Mouse (Mus musculus): ENCODE measurements around the gene Ncapd2. TPM values are rescaled to one million over a fixed set of nuclear protein-coding genes. Genes with fewer than 3 reads are reported as not detected.

Ncapd2 gene
- polyA plus RNA-seq, 1 experiment = 9.2 TPM

DNA sequence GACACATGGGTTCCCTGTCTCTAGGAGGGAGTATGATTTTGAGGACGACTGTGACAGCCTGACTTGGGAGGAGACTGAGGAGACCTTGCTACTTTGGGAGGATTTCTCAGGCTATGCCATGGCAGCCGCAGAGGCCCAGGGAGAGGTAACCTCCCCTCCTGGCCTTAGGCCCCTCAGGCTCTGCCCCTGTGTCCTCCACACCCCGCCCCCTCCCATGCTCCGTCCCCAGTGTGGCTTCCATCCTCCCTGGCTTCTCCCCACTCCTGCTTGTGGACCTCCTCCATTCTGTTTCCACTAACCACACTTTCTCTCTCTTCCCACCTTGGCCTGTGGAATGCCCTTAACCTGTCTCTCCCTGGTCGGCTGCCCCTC, 38.5 kb downstream of the Ncapd2 start:
- Histone ChIP-seq H3K27ac (replicated peaks; ENCODE audit: low read depth, low read length) (no peak overlapping the region), H3K4me3 (ENCODE audit: insufficient read depth, low read depth, low read length) (no peak overlapping the region), H3K4me1 (ENCODE audit: control insufficient read depth, insufficient read depth, insufficient read length, low read length) (peaks cover 16% of the 10 kb centered on the region)

DNA sequence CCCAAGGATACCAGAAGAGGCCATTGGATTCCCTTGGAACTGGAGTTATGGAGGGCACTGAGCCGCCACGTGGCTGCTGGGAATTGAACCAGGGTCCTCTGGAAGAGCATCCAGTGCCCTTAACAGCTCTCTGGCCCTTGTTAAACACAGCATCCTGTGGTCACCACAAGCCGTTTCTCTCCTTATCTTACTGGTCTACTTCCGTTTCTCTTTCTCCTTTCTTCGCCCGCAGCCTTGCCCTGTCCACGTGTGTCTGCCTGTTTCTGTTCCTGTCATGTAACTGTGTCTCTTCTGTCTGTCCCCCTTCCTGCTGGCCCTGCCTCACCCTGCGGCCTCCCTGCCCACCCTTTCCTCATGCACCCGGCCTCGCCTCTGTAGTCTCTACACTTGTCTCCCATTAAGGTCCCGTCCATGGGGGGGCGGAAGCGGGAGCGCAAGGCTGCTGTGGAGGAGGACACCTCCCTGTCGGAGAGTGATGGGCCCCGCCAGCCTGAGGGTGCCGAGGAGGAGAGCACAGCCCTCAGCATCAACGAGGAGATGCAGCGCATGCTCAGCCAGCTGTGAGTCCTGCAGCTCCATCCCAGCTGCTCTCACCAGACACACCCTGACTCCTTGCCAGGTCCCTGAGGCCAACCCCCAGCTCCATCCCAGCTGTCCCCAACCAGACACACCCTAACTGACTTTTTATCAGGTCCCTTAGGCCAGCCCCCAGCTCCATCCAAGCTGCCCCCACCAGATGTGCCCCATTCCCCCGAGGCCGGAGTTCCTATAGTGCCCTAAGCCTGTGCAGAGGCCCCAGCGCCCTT, 39.1 kb downstream of the Ncapd2 start:
- H3K4me1 ChIP-seq (ENCODE audit: control insufficient read depth, insufficient read depth, insufficient read length, low read length) = peaks cover 16% of the 10 kb centered on the region
- H3K4me3 ChIP-seq (ENCODE audit: insufficient read depth, low read depth, low read length) = no peak overlapping the region
- no peak overlapping the region for H3K27ac ChIP-seq (replicated peaks; ENCODE audit: low read depth, low read length)

DNA sequence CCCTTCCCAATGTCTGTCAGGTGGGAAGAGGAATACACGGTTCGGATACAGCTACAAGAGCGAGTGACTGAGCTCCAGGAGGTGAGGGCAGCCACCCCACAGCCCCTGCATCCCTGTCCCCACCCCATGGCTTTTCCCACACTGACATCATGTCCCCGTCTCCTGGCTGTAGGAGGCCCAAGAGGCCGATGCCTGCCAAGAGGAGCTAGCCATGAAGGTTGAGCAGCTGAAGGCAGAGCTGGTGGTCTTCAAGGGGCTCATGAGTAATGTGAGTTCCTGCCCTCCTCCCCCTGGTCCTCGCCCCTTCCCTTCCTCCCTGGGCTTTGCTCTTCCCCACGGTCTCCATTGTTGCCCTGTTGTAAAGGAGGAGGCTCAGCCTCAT, 41.9 kb downstream of the Ncapd2 start:
- Histone ChIP-seq H3K4me1 (ENCODE audit: control insufficient read depth, insufficient read depth, insufficient read length, low read length) (peaks cover 27% of the 10 kb centered on the region), H3K4me3 (ENCODE audit: insufficient read depth, low read depth, low read length) (no peak overlapping the region), H3K27ac (replicated peaks; ENCODE audit: low read depth, low read length) (peak overlapping the region; percentile 35)

DNA sequence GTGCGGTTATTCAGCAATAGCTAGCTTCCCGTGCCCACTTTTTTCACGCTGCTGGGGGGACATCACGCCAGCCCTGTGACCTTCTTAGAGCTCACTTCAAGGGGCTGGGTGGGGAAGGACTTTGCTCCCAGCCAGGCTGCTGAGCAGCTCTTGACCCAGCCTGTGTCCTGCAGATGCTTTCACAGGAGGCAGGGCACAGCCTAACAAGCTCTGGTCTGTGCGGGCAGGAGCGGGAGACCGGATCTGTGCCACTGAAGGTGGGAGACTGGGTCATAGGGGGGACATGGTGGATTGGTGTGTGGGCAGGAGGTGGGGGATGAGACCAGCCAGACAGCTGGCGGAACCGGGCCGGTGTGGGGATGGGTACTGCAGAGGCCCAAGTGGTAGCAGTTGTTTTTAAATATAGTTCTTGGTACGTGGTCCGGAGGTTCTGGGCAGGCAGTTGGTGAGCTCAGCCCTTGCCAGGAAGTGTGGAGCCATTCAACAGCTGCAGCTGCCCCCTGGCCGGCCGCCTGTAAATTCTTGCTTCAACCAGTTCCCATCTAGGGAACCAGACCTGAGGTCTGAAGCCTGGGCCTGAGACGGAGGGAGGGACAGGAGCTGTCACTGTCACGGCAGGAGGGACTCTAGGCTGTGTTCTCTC, 42.5 kb downstream of the Ncapd2 start:
- peak overlapping the region; percentile 35 for H3K27ac ChIP-seq (replicated peaks; ENCODE audit: low read depth, low read length)
- peaks cover 27% of the 10 kb centered on the region for H3K4me1 ChIP-seq (ENCODE audit: control insufficient read depth, insufficient read depth, insufficient read length, low read length)
- H3K4me3 ChIP-seq (ENCODE audit: insufficient read depth, low read depth, low read length) = peak overlapping the region; percentile 12; the same call in 1 of the 2 replicates

DNA sequence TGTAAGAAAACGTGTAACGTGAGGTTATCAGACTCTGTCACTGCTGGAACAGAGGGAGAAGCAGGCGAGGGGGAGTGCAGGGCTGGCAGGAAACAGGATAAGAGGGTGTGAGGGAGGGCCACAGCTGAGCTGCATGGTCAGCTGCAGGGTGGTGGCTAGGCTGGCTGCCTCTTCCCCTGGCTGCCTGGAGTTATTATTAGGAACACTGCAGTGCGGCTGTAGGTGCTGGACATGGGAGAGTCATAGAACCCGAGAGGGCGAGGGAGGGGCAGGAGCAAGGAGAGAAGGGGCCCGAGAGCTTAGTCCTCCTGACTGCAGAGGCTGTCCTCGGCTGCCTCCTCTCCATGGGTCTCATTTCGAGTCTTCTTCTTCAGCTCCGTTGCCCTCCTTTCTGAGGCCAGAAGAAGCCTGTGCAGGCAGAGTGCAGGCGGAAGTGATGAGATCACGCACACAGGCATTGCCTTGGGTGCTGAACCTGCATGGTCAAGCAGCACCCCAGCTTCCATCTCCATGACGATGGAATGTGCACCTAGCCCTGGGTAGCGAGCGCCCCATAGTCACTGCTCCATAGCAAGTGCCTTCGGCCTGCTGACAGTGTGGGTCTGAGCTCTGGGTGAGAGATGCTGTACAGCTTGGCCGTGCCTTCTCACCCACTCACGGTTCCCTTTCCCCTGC, 43.1 kb downstream of the Ncapd2 start:
- H3K4me1 ChIP-seq (ENCODE audit: control insufficient read depth, insufficient read depth, insufficient read length, low read length) = peaks cover 27% of the 10 kb centered on the region
- peak overlapping the region; percentile 35 for H3K27ac ChIP-seq (replicated peaks; ENCODE audit: low read depth, low read length)
- peak overlapping the region; percentile 12; the same call in 1 of the 2 replicates for H3K4me3 ChIP-seq (ENCODE audit: insufficient read depth, low read depth, low read length)

DNA sequence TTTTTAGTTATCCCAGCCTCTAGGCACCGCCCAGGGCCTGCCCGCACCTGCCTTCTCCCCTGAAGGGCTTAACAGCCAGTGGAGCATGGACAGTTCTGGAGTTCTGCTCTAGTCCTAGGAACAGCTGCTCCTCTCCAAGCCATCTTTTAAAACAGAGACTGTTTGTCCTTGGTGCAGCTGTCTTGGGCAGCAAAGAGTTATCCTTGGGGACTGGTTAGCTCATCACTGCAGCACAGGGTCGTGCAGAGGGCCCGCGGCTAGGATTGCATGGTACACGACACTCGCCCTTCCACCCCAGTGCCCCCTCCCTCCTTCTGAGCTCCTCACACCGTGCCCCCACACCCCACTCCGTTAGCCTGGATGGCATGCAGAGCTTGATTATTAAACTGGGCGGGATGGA, 44.2 kb downstream of the Ncapd2 start:
- Histone ChIP-seq H3K4me3 (ENCODE audit: insufficient read depth, low read depth, low read length) (peak overlapping the region; percentile 75; the same call in 1 of the 2 replicates), H3K27ac (replicated peaks; ENCODE audit: low read depth, low read length) (peak overlapping the region; percentile 45), H3K4me1 (ENCODE audit: control insufficient read depth, insufficient read depth, insufficient read length, low read length) (peaks cover 27% of the 10 kb centered on the region)

DNA sequence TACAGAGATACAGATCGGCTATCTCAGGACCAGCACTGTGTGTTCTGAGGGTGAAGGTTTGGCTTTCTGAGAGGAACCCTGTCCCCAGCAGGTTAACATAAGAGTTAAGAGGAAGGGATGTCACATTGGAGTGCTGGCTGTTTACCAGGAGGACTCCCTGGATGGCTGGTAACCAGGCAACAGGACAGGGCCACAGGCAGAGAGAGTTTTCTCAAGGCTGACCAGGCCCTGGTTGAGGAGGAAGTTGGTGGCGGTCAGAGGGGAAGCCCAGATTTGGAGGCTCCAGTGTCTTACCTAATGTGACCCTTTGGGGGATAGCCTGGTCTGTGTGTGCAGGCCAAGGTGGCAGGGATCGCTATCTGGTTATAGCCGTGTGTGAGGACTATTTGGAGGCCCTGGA, 44.7 kb downstream of the Ncapd2 start:
- Histone ChIP-seq H3K27ac (replicated peaks; ENCODE audit: low read depth, low read length) (peak overlapping the region; percentile 45), H3K4me1 (ENCODE audit: control insufficient read depth, insufficient read depth, insufficient read length, low read length) (peaks cover 27% of the 10 kb centered on the region)

DNA sequence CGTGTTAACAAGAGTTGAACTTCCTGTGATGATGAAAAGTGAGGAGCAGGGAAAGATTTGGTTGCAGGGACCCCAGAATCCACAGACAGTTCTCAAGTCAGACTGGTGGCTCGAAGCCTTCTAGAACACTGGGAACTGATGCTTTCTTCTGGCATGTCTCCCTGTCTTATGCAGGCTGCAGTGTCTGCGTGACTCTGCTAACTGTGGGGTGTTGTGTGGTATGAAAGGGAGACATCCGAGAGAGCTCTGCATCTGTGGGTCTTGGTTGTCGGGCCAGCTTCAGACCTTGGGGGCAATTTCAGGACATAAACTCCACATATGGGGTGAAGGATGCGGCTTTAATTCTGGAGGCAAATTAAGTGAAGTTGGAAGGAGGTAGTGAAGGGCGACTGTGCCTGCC, 45.4 kb downstream of the Ncapd2 start:
- Histone ChIP-seq H3K4me1 (ENCODE audit: control insufficient read depth, insufficient read depth, insufficient read length, low read length) (peaks cover 27% of the 10 kb centered on the region), H3K4me3 (ENCODE audit: insufficient read depth, low read depth, low read length) (peak overlapping the region; percentile 75), H3K27ac (replicated peaks; ENCODE audit: low read depth, low read length) (peak overlapping the region; percentile 24)

More for the DNA sequence above, 44.7 kb downstream of the Ncapd2 start:
- peak overlapping the region; percentile 75 for H3K4me3 ChIP-seq (ENCODE audit: insufficient read depth, low read depth, low read length)

DNA sequence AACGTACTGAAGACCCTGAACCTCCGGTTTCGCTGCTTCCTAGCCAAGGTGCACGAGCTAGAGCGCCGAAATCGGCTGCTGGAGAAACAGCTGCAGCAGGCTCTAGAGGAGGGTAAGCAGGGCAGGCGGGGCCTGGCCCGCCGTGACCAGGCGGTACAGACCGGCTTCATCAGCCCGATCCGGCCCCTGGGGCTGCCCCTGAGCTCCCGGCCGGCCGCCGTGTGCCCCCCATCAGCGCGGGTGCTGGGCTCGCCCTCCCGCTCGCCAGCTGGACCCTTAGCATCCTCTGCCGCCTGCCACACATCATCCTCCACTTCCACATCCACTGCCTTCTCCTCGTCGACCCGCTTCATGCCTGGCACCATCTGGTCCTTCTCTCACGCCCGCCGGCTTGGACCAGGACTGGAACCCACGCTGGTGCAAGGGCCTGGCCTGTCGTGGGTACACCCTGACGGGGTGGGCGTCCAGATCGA, 46.0 kb downstream of the Ncapd2 start:
- peaks cover 27% of the 10 kb centered on the region for H3K4me1 ChIP-seq (ENCODE audit: control insufficient read depth, insufficient read depth, insufficient read length, low read length)

DNA sequence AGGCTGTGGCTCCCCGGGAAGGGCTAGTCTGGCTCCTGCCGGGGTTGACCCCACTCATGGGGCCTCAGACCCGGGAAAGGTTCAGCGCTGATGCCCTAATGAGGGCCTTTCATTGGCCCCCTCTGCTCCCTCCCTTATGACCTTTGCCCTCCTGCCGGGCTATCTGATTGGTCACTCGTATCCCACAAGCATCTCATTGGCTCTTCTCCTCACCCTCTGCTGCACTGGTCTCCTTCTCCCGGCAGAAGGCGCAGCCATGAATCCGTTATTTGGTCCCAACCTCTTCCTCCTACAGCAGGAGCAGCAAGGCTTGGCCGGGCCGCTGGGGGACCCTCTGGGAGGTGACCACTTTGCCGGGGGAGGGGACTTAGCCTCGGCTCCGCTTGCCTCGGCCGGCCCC, 46.5 kb downstream of the Ncapd2 start, which contains the start of gene Iffo1:
Gene Iffo1, plus strand, starts transcription at position 241 of the 400 bp plus-strand sequence.
- peak within 1 kb of the TSS; percentile 2 for H3K27ac ChIP-seq (replicated peaks; ENCODE audit: low read depth, low read length)

More for the DNA sequence above, 46.0 kb downstream of the Ncapd2 start:
- H3K4me3 ChIP-seq (ENCODE audit: insufficient read depth, low read depth, low read length) = peak overlapping the region; percentile 75
- H3K27ac ChIP-seq (replicated peaks; ENCODE audit: low read depth, low read length) = peak overlapping the region; percentile 2

DNA sequence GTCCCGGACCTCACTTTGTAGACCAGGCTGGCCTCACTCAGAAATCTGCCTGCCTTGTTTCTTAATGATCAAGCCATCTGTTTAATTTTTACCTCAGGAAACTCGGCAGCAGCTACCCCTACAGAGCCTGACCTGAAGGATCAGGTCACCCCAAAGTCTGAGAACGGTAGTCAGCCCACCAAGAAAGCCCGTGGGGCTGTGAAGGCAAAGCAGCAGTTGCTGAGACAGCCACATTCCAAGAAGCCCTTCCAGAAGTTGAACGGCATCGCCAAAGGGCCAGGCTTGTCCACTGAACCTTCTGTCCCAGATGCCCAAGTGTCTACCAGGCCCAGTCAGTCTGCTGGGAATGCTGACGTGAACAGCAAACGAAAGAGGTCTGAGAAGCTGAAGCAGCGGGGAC, 47.6 kb downstream of the Ncapd2 start:
- H3K27ac ChIP-seq (replicated peaks; ENCODE audit: low read depth, low read length) = no peak overlapping the region
- peaks cover 18% of the 10 kb centered on the region for H3K4me1 ChIP-seq (ENCODE audit: control insufficient read depth, insufficient read depth, insufficient read length, low read length)
- H3K4me3 ChIP-seq (ENCODE audit: insufficient read depth, low read depth, low read length) = no peak overlapping the region

More for the DNA sequence above, 46.5 kb downstream of the Ncapd2 start, which contains the start of gene Iffo1:
- H3K4me3 ChIP-seq (ENCODE audit: insufficient read depth, low read depth, low read length) = peak within 1 kb of the TSS; percentile 75
- H3K4me1 ChIP-seq (ENCODE audit: control insufficient read depth, insufficient read depth, insufficient read length, low read length) = peaks cover 27% of the 10 kb centered on the region

DNA sequence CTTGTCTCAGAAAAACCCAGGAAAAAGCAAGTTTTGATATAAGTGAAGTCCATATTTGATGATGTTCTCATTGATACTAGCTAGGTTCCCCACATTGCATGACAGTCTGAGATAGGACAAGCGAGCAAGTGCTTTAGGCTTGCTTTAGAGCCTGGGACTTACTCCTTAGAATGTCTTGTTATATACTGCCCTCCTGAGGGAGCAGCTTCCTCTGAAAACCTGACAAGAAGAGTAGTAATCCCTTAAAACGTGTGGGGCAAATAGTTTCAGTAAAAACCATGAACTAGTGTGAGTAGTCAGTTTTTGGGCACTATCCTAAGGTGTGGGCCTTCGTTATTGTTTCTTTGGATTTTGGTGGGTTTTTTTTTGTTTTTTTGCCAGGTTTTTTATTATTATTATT, 48.4 kb downstream of the Ncapd2 start:
- H3K27ac ChIP-seq (replicated peaks; ENCODE audit: low read depth, low read length) = no peak overlapping the region
- H3K4me1 ChIP-seq (ENCODE audit: control insufficient read depth, insufficient read depth, insufficient read length, low read length) = peaks cover 12% of the 10 kb centered on the region
- H3K4me3 ChIP-seq (ENCODE audit: insufficient read depth, low read depth, low read length) = no peak overlapping the region

DNA sequence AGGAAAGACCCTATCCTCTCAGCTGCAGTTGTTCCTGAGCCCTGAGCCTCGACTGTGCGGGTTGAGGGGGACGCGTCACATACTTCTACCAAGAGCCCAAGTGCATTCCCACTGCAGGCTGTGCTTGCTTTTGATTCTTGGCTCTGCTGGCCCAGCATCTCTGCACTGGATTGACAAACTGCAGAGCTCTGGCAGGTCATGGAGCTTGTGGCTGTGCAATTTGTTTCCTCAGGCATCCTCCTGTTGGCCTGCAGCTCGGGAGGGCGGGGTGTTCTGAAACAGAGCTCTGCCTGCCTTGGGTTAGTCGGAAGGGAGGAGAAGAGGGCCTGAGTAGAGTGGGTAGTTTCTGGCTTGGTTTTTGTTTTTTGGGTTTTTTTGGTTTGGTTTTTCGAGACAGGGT, 49.1 kb downstream of the Ncapd2 start:
- Histone ChIP-seq H3K27ac (replicated peaks; ENCODE audit: low read depth, low read length) (no peak overlapping the region), H3K4me3 (ENCODE audit: insufficient read depth, low read depth, low read length) (no peak overlapping the region), H3K4me1 (ENCODE audit: control insufficient read depth, insufficient read depth, insufficient read length, low read length) (peaks cover 11% of the 10 kb centered on the region)

DNA sequence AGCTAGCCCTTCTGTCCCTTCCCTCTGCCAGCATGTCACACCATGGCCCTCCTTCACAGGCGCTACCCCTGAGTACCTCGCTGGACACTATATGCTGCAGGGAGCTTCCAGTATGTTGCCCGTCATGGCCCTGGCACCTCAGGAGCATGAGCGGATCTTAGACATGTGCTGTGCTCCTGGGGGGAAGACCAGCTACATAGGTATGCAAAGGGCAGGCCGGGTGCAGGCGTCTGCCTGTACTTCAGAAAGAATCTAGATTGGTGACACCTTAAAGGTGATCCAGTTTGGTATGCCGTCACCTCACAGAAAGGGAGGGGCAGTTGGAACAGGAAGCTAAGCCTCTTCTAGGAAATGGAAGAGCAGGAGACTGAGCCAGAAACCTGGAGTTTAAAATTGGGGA, 51.8 kb downstream of the Ncapd2 start:
- no peak overlapping the region for H3K4me3 ChIP-seq (ENCODE audit: insufficient read depth, low read depth, low read length)
- no peaks in the 10 kb centered on the region for H3K4me1 ChIP-seq (ENCODE audit: control insufficient read depth, insufficient read depth, insufficient read length, low read length)
- H3K27ac ChIP-seq (replicated peaks; ENCODE audit: low read depth, low read length) = no peak overlapping the region

DNA sequence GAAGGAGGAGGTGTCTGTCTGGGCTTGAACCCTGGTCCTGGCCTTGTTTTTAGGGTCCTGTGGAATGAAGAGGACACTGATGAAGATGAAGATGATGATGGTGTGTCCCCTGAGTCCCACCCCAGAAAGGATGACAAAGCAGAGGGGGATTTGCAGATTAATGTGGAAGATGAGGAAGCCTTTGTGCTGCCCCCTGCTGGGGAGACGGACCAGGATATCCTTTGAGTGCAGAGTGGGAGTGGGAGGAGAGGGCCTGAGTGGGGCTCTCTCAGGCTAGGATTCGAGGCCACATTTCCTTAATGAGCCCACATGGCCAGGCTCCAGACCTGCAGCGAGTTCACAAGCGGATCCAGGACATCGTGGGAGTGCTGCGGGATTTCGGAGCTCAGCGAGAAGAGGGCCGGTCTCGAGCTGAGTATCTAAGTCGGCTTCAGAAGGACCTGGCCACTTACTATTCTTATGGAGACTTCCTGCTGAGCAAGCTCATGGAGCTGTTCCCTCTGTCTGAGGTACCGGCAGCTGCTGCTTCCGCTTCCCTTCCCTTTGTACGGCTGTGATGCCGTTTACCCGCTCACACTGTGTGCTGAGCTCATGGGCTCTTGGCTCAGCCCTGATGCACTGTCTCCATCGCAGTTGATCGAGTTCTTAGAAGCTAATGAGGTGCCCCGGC, 54.4 kb downstream of the Ncapd2 start:
- no peak overlapping the region for H3K27ac ChIP-seq (replicated peaks; ENCODE audit: low read depth, low read length)
- no peak overlapping the region for H3K4me3 ChIP-seq (ENCODE audit: insufficient read depth, low read depth, low read length)
- peaks cover 4% of the 10 kb centered on the region; the same call in 1 of the 2 replicates for H3K4me1 ChIP-seq (ENCODE audit: control insufficient read depth, insufficient read depth, insufficient read length, low read length)

All from brown adipose tissue, adult 24 weeks (tissue).